Mouse (Mus musculus): Measurements from ENCODE around the gene Eps15.

The Eps15 gene

GRCm38 (mm10) chr4:109430250-109430649 is 150.2 kb downstream of the Eps15 start:
- DNase-seq (ENCODE audit: inconsistent age in 2 of 2, low spot score in 1 of 2): no peak

- DNase-seq (ENCODE audit: inconsistent age in 2 of 2, low spot score in 1 of 2): peak; percentile 62 to 80
Measured at GRCm38 (mm10) chr4:109430854-109431253, 150.8 kb downstream of the Eps15 start.

- peak in 1 of 2 experiments; percentile 61 for DNase-seq (ENCODE audit: inconsistent age in 2 of 2, low spot score in 1 of 2)
Measured at GRCm38 (mm10) chr4:109432668-109433375, 152.8 kb downstream of the Eps15 start.

GRCm38 (mm10) chr4:109433641-109434040 is 153.6 kb downstream of the Eps15 start:
- DNase-seq (ENCODE audit: inconsistent age in 2 of 2, low spot score in 1 of 2): peak; percentile 85 to 93

GRCm38 (mm10) chr4:109434256-109434655 is 154.2 kb downstream of the Eps15 start:
- no peak for DNase-seq (ENCODE audit: inconsistent age in 2 of 2, low spot score in 1 of 2)

All from adrenal gland, adult (tissue).